Mouse (Mus musculus) erythroid progenitor cell, adult 5-6 weeks (primary cell): ENCODE results near the gene Sqor. TPM values are rescaled to one million over a fixed set of nuclear protein-coding genes. Genes with fewer than 3 reads are reported as not detected.

Source experiments
- ATAC-seq: replicated peaks from 2 replicates; pipeline ENCODE4 v1.8.0; 2016; ENCODE audit warnings: moderate number of reproducible peaks, mild to moderate bottlenecking, moderate TSS enrichment, inconsistent platforms; ENCODE audit not compliant: poor library complexity, low FRiP score, severe bottlenecking
- total RNA-seq, 2 experiments: library from RNA; stranded (forward) in 1 of 2; stranded (reverse) in 1 of 2; fragments of 150-400 nt in 1 of 2; fragments of 186-747, 209-891 nt in 1 of 2; gene quantifications; 2 replicates each; pipeline versions ENCODE4 v1.2.3 to v1.2.4; 2015 to 2017; ENCODE audit warnings: low replicate concordance in 2 of 2

The Sqor gene
- total RNA-seq, 2 experiments from 2014 or later, result 23.1 to 28.9 TPM

DNA sequence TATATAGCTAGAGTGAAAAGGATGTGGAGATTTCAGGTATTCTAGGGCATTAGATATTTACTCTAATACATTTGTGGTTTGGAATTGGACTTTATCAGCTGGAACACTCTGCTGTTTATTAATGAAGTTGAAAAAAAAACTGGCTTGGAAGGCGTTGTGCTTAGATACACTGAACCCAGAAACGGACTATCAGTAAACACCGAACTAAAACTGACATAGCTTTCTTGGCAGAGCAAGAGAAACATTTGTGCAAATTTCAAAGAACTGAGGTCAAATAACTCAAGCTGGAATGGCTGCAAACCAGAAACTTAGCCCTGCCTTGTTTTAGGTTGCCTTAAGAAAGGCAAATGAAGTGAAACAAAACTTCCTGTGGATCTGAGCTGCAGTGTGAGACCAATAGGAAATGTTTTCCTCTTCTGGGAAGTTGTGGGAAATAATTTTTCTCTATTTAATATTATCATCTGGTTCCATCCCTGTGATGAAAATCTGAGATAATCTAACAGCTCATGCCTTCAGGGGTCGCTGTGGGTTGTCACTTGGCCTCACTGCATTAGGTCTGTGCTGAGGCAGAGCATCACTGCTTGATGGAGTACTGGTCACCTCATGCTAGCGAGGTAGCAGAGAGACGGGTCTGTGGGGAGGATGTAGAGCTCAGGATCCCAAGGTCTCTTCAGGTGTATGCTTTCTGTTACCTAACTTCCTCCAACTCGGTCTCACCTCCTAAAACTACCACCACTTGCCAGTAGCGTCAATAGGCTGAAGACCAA is 16.7 kb downstream of the Sqor start:
- ATAC-seq, result no peak

DNA sequence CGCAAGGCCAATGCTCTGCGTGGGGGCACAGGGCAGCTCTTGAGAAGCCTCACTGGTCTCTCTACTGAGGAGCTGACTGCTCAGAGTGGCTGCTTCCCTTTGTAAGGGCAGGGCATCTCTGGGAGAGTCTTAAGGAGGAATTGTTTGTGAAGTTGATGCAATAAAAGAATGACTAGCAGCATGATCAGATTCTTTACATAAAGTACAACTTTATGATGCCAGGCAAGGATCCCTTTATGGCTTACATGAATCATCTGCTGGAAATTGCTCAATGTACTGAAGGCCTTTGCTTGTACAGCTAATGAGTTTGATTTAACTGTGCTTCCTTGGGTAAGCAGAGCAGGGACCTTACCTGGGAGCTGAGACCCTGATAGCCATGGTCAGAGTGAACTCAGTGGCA is 18.7 kb downstream of the Sqor start:
- ATAC-seq, result no peak

DNA sequence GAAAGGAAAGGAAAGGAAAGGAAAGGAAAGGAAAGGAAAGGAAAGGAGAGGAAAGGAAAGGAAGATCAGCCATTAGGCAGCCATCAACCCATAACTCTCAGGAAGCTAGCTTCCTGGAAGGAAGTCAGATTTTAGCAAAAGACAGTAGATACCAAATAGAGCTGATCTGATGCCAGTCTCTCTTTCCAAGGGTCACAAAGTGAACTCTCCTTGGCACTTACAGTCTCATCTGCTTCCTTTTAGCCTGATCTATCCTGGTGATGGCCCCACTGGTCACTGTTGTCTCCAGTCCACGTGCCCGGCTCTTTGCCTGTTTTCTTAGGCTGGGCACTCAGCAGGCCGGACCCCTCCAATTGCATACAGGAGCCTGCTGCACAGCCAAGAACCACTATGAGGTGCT is 19.7 kb downstream of the Sqor start:
- ATAC-seq, result no peak

DNA sequence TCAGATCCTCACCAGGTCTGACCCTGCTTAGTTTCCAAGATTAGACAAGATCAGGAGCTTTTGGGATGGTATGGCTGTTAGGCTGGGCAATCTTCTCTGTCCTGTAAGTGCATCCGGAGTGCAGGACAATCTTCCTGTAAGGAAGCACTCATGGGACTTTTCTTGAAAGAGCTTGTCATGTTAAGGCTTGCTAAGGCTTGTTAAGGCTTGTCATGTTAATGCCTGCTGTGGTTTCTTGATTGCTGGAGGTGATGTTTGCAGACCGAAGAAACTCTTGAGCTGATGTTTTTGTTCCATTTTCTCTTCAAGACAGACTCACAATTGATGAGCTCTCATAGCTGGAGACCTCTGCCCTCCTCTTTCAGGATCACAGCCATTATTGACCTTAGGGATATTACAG is 21.1 kb downstream of the Sqor start:
- ATAC-seq, result no peak

DNA sequence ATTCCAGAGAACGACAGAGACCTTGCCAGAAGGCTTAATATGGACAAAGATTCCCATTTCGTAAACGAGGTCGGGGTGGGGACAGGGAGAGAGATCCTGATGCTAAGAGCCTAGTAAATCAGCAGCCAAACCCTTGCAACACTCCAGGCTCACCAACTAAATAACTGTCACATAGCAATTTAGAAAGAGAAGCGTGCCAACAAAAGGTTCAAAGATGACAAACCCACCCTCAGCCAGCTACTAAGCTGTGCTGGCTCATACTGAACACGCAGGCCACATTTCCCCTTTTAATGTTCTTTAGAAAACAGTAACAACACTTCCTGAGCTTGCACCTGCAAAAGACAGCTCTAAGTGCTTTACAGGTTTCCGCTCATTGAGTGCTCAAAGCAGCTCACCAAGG is 24.3 kb downstream of the Sqor start:
- ATAC-seq, result no peak

DNA sequence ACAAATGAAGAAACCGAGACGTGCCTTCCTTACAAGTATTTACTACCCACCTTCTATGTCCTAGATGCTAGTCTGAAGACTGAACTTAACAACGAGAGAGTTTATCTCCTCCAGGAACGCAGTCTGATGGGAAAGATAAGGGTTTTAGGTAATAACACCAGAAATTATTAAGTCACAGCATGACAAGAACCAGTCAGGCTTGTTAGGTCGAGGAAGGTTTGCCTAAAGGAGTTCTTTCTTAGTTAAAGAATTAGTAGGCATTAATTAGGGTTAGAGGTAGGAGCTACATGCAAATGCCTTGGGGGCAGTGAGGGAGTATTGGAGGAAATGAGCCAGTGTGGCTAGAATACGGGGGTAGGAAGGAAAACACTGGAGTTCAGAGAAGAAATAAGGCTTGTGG is 24.7 kb downstream of the Sqor start:
- ATAC-seq, result no peak

DNA sequence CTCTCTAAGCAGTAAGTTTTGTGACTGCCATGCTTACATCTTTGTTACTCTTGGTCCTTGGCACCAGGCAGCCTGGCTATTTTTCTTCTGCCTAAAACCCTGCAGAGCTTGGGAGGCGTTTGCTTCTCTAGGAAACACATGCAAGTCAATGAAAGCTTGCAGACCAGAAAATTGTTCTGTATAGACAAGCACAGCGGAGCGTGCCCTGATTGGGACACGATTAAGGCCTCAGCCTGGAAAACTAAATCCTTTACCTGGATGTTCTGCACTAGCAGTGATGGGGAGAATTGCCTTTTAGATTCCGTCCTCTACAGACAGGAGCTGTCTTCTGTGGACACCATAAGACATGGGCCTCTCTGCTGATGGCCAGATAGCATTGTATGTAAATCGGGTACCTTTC is 39.4 kb downstream of the Sqor start:
- no peak for ATAC-seq

DNA sequence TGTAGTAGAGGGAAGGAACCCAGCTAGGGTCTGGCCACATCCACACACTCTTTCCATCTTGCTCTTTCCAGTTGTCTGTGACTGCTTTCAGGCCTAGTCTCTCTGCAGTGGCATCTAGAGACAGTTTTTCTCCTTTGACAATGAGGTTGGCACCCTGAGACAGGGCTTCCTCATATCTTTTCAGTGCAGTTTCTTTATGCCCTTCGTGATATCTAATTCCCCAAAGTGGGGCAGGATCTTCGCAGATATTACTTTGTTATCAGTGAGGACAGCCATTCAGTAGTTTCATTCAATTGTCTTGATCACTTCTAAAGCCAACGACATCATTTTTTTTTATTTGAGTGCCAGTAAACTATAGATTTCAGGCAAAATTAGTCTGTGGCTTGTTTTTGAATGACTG is 41.0 kb downstream of the Sqor start:
- peak; percentile 65 for ATAC-seq

DNA sequence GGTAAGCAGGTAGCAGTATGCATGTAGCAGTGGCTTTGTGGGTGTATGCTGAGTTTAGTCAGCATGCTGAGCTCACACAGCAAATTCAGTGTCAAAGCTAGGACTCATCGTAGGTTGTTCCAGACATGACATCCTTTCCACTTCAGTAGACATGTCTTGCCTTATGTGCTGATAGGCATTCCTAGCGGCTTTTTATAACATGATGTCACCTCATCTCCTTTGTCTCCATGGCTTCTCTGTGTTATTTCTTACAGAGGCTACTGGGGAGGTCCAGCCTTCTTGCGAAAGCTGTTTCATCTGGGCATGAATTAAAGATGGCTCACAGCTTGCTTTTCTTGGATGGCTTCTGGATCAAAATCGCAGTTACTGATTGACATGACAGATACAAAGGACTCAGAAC is 44.0 kb downstream of the Sqor start:
- ATAC-seq, result no peak

DNA sequence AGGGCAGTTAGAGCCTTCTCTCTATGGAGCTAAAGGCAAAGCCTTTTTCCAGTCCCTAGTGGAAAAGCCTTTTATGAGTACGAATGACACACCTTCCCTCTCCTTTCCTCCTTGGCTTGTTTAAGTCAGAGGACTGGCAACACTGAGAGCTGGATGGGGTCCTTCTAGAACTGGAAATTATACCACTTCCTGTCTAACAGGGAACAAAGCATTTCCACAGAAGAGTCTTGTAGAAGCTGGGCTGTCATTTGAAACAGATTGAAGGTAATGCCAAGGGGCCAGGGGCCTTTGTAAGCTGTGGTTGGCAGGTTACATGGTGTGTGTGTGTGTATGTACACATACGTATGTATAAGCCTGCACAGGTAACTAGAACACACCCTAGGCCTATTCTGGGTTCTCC is 51.9 kb downstream of the Sqor start:
- no peak for ATAC-seq

DNA sequence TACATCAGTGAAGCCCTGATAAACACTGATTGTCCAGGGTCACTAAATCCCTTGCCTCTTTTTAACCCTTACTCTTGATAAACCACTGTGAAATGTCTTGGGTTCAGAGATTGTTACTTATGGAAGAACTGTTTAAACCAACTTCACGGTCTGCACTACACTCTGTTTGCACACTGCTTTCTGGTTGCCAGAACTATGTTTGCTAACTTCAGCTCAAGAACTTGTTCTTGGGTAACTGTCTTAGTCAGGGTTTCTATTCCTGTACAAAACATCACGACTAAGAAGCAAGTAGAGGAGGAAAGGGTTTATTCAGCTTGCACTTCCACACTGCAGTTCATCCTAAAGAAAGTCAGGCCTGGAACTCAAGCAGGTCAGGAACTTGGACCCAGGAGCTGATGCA is 56.2 kb downstream of the Sqor start:
- no peak for ATAC-seq

DNA sequence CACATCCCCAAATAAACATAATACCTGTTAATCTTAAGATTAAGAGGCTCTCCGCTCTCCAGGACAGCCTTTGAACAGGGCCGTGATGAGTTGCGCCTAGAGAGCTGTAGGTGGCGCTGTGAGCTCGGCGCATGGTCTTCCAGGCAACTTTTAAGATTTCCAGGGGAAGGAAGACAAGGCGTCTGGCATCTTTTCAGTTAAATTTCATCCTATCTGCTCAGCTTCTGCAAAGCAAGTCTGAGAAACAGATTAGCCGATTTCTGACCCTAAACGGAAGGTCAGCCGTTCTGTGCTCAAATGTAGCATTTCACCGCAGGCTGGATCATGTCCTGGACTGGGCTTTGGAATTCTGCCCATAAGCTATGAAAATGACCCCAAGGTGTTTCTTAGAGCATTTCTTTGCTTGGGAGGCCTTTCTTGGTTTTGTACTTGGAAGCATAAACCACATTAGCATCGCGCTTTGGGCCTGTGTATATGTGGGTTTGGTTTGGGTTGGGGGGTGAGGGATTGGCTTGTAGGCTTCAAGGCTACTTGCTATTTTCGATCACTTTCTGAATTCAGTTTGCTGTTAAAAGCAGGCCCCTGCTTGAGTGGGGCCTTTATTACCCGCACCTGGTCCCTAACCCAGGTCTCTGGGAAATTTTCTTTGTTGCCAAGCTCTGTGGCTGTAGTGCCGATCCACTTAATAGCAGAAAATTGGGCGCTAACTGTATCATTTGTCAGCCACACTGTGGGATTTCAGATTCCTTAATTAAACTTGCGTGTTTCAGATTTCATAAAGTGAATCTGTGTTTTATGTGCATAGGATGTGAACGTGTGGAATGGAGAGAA is 60.6 kb downstream of the Sqor start:
- no peak for ATAC-seq

DNA sequence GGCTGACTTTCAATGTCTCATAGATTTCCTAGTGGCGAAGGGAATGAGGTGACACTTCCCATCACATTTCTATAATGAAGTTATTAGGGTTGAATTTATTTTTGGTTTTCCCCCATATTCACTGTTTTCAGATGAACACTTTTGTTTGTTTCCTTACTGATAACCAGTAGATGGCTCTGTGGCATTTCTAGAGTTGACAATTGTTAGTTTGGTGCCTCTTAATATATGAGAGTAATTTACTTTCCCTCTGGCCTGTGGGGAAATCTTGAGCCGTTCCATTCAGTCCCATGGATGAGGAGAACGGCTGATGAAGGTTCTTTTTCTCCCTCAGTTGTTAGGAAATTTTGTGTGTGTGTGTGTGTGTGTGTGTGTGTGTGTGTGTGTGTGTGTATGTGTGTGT is 61.3 kb downstream of the Sqor start:
- ATAC-seq, result no peak

DNA sequence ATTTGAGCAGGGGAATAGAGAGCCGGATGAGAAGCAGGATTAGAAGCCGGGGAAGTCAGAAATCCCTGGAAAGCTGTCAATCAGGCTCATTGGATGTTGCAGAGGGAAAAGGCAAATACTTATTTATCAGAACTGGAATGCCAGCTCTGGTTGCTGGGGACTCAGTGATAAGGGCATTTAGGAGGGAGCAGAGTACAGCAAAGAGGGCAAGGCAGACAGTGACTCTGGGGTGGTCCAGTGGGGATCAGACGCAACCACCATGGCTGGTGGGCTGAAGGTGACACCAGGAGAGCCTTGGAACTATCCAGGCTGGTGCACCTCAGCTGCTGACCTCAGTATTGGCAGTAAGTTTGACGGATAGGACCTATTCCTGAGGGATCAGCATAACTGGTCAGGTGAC is 89.6 kb downstream of the Sqor start:
- ATAC-seq, result no peak

DNA sequence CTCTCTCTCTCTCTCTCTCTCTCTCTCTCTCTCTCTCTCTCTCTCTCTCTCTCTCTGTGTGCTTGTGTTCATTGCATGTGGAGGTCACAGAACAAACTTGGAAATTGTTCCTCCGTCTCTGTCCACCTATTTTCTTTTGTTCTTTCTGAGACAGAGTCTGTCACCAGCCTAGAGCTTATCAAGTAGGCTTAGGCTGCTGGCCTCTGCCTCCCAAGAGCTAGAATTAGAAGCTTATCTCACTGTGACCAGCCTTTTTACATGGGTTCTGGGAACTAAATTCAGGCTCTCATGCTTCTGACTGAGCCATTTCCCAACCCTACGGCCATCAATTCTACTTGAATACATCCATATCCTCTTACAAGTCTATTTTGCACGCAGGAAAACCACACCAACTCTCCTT is 90.3 kb downstream of the Sqor start:
- no peak for ATAC-seq

Other genes starting within 250 kb of the Sqor start
- gene Gatm, start 153.9 kb upstream of the Sqor start, total RNA-seq (2015; ENCODE audit: low replicate concordance), result 30.6 and 32.3 TPM in 2 replicates
- gene Gatm, start 153.9 kb upstream of the Sqor start, total RNA-seq (2017; ENCODE audit: low replicate concordance), result 19.6 and 21.6 TPM in 2 replicates
- 12.6 and 13.4 TPM in 2 replicates for gene AA467197, start 128.3 kb upstream of the Sqor start, total RNA-seq (2015; ENCODE audit: low replicate concordance)
- gene AA467197, start 128.3 kb upstream of the Sqor start, total RNA-seq (2017; ENCODE audit: low replicate concordance), result 2.4 and 14.6 TPM in 2 replicates
- gene Slc30a4, start 62.6 kb upstream of the Sqor start, total RNA-seq (2015; ENCODE audit: low replicate concordance), result 1.1 TPM in 1 of 2 replicates, not detected in the other
- 0.90 and 1.5 TPM in 2 replicates for gene Slc30a4, start 62.6 kb upstream of the Sqor start, total RNA-seq (2017; ENCODE audit: low replicate concordance)
- 5.8 and 6.7 TPM in 2 replicates for gene Bloc1s6, start 26.7 kb upstream of the Sqor start, total RNA-seq (2015; ENCODE audit: low replicate concordance)
- gene Bloc1s6, start 26.7 kb upstream of the Sqor start, total RNA-seq (2017; ENCODE audit: low replicate concordance), result 8.6 and 29.0 TPM in 2 replicates